Mouse (Mus musculus): ENCODE measurements around the gene Spg20. TPM values are rescaled to one million over a fixed set of nuclear protein-coding genes. Genes with fewer than 3 reads are reported as not detected.

Gene Spg20
- polyA plus RNA-seq, 1 experiment from 2014 or later: 39.5 TPM

DNA sequence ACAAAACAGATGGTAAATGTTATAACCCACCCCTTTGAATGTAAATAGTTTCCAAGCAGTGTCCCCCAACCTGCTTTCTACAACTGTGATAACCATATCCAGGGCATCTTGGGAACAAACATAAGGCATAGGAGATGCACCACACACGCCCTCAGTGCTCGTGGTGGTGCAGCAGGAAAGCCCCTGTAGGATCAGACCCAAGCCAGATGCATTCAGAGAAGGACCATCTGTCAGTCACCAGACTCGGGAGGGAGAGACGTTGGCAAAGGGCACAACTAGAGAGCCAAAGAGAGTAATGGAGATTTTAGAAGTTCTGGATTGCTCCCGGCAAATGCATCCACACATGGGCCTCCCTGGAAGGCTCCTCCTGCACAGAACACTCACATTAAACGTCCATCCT, 27.1 kb upstream of the Spg20 start:
- Histone ChIP-seq H3K9ac (no peak overlapping the region), H3K4me2 (no peak overlapping the region), H3K36me3 (no peaks in the 10 kb centered on the region), H3K4me1 (no peaks in the 10 kb centered on the region), H3K4me3 (no peak overlapping the region), H3K27me3 (no peaks in the 10 kb centered on the region), H3K27ac (no peak overlapping the region), H3K9me3 (no peaks in the 10 kb centered on the region)
- 56% methylated on average over 6 of the region's 6 CpGs for WGBS
- no peak for ATAC-seq (ENCODE audit: borderline replicate concordance, extremely low read depth, low FRiP score, low TSS enrichment)

DNA sequence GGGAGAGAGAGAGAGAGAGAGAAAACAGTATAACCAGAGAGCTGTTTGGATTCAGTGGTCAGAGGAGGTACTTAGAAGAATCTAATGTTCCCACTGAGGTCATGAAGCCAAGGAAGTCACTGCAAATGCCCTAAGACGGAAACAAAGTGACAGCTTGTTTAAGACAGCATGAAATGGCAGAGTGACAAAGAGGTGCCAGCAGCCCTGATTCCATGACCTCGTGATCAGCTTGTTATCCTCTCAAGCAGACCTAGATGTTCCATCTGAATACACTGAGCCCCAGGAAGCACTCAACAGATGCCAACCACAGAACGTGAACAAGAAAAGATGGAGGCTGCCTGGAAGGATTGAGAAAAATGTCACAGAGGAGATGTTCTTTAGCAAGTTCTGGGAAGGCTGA, 26.2 kb upstream of the Spg20 start:
- Histone ChIP-seq H3K9ac (no peak overlapping the region), H3K4me1 (no peaks in the 10 kb centered on the region), H3K27ac (no peak overlapping the region), H3K36me3 (no peaks in the 10 kb centered on the region), H3K4me3 (no peak overlapping the region), H3K27me3 (no peaks in the 10 kb centered on the region), H3K4me2 (no peak overlapping the region), H3K9me3 (no peaks in the 10 kb centered on the region)
- no peak for ATAC-seq (ENCODE audit: borderline replicate concordance, extremely low read depth, low FRiP score, low TSS enrichment)
- 40% methylated on average over 3 of the region's 3 CpGs for WGBS

DNA sequence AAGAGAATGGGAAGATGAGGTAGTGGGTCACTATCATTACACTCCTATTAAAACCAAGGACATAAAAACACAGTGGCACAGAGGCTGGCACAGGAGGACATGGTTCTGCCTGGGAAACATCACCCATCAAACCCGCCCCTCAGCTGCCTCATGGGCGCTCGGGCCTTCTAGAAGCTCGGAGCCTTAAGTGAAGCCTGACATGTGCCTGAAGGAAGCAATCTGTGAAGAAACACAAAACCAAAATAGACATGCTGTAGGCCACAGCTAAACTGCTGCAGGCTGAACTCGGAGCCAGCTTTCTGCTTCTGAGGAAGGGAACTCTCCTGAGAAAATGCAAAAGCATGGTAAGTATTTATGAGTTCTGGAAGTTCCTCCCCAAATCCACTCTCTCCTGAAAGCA, 25.0 kb upstream of the Spg20 start:
- H3K4me3 ChIP-seq: no peak overlapping the region
- H3K27ac ChIP-seq: no peak overlapping the region
- 87% methylated on average over 5 of the region's 5 CpGs for WGBS
- ATAC-seq (ENCODE audit: borderline replicate concordance, extremely low read depth, low FRiP score, low TSS enrichment): no peak
- no peaks in the 10 kb centered on the region for H3K27me3 ChIP-seq
- H3K9me3 ChIP-seq: no peaks in the 10 kb centered on the region
- H3K36me3 ChIP-seq: no peaks in the 10 kb centered on the region
- no peaks in the 10 kb centered on the region for H3K4me1 ChIP-seq
- no peak overlapping the region for H3K9ac ChIP-seq
- no peak overlapping the region for H3K4me2 ChIP-seq

GRCm38 (mm10) chr3:55087360-55087759, 24.5 kb upstream of the Spg20 start:
- Histone ChIP-seq H3K27ac (no peak overlapping the region), H3K9ac (no peak overlapping the region), H3K4me1 (no peaks in the 10 kb centered on the region), H3K36me3 (no peaks in the 10 kb centered on the region), H3K27me3 (no peaks in the 10 kb centered on the region), H3K4me2 (no peak overlapping the region), H3K4me3 (no peak overlapping the region), H3K9me3 (no peaks in the 10 kb centered on the region)
- ATAC-seq (ENCODE audit: borderline replicate concordance, extremely low read depth, low FRiP score, low TSS enrichment): no peak
- 53% methylated on average over 4 of the region's 4 CpGs for WGBS

DNA sequence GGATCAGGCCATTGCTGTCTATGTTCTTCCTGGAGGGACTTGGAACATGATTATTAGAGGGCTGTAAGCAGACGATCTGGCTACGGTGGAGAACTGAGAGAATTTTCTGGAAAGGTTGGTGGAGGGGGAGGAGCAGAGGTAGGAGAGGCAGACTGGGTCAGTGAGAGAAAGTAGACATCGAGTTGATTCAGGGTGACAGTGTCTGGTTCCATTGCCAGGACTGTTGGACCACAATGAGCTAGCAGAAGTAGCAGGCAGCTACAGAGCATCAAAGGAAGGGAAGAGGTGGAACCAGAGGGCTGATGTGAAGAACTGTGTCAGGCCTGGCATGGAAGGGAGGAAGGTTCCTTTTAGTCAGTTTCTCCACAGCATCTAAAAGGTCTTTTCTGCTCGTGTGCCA, 23.5 kb upstream of the Spg20 start:
- no peaks in the 10 kb centered on the region for H3K27me3 ChIP-seq
- no peaks in the 10 kb centered on the region for H3K9me3 ChIP-seq
- 39% methylated on average over 4 of the region's 4 CpGs for WGBS
- no peak for ATAC-seq (ENCODE audit: borderline replicate concordance, extremely low read depth, low FRiP score, low TSS enrichment)
- no peak overlapping the region for H3K4me2 ChIP-seq
- no peak overlapping the region for H3K4me3 ChIP-seq
- no peak overlapping the region for H3K27ac ChIP-seq
- H3K36me3 ChIP-seq: no peaks in the 10 kb centered on the region
- H3K4me1 ChIP-seq: no peaks in the 10 kb centered on the region
- H3K9ac ChIP-seq: no peak overlapping the region

- WGBS: 52% methylated on average over 3 of the region's 3 CpGs
- Histone ChIP-seq H3K4me3 (no peak overlapping the region), H3K27me3 (no peaks in the 10 kb centered on the region), H3K9me3 (no peaks in the 10 kb centered on the region), H3K4me1 (no peaks in the 10 kb centered on the region), H3K9ac (no peak overlapping the region), H3K36me3 (no peaks in the 10 kb centered on the region), H3K4me2 (no peak overlapping the region), H3K27ac (no peak overlapping the region)
- no peak for ATAC-seq (ENCODE audit: borderline replicate concordance, extremely low read depth, low FRiP score, low TSS enrichment)
Measured at GRCm38 (mm10) chr3:55088843-55089242, 23.1 kb upstream of the Spg20 start.

GRCm38 (mm10) chr3:55089291-55089690, 22.6 kb upstream of the Spg20 start:
- no peaks in the 10 kb centered on the region for H3K9me3 ChIP-seq
- no peaks in the 10 kb centered on the region for H3K36me3 ChIP-seq
- no peak overlapping the region for H3K4me3 ChIP-seq
- H3K27me3 ChIP-seq: no peaks in the 10 kb centered on the region
- no peak overlapping the region for H3K4me2 ChIP-seq
- ATAC-seq (ENCODE audit: borderline replicate concordance, extremely low read depth, low FRiP score, low TSS enrichment): no peak
- H3K27ac ChIP-seq: no peak overlapping the region
- no peak overlapping the region for H3K9ac ChIP-seq
- WGBS: 80% methylated on average over 4 of the region's 4 CpGs
- no peaks in the 10 kb centered on the region for H3K4me1 ChIP-seq

DNA sequence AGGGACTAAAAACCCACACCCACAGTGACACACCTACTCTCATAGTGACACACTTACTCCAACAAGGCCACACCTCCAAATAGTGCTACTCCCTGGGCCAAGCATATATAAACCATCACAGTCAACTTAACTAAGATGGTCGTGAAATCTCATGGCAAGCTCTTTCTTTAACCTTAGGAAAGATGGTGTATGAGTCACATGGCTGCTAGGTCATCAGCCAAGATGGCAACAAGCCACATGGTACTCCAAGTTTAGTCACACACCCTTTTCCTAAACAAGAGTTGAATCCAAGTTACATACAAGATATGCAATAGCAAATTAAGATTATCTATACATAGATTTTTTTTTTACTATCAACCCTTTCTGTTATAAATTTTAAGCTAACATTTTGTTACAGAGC, 18.7 kb upstream of the Spg20 start:
- ATAC-seq (ENCODE audit: borderline replicate concordance, extremely low read depth, low FRiP score, low TSS enrichment): no peak
- Histone ChIP-seq H3K4me3 (no peak overlapping the region), H3K4me1 (0 out of 2 replicates have a peak, but pooled peaks cover 3% of the 10 kb centered on the region), H3K9me3 (no peaks in the 10 kb centered on the region), H3K9ac (no peak overlapping the region), H3K4me2 (no peak overlapping the region), H3K36me3 (no peaks in the 10 kb centered on the region), H3K27me3 (no peaks in the 10 kb centered on the region), H3K27ac (no peak overlapping the region)
- WGBS: 77% methylated on average over 1 of the region's 1 CpGs

DNA sequence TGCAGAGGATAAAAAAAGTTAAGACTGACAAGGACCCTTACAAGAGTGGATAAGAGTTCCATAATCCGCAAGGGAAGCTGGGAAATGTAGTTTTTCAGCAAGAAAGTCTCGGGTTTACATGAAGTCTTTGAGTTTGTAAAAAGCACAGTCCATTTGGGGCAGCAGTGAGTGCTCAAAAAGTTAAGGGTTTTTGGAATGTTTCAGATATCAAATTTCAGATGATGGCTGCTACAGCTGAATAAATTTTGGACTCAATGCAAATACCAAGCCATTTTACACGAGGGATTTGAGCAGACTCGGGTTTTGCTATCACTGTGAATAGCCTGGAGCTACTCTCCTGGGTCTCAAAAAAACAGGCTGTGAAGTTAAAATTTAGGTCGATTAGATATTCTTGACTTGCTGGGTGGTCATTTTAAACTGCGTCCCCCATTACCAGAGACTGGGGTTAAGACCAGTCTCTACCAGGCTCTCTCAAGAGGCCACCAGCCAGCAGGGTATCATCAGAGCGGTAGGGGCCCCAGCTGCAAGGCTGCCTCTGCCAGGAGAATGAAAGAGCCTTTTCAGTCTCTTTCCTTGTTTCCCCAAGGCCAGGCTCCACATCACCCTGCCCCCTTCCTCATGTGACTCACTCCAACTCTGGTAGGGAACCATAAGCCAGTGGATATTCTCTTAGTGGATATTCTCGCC, 15.8 kb upstream of the Spg20 start:
- Histone ChIP-seq H3K4me3 (no peak overlapping the region), H3K9me3 (no peaks in the 10 kb centered on the region), H3K27ac (peak overlapping the region; percentile 72), H3K36me3 (no peaks in the 10 kb centered on the region), H3K4me1 (0 out of 2 replicates have a peak, but pooled peaks cover 3% of the 10 kb centered on the region), H3K4me2 (peak overlapping the region; percentile 14; the same call in 1 of the 2 replicates), H3K27me3 (no peaks in the 10 kb centered on the region), H3K9ac (no peak overlapping the region)
- WGBS: 27% methylated on average over 8 of the region's 8 CpGs
- peak; percentile 62; the same call in 1 of the 2 replicates for ATAC-seq (ENCODE audit: borderline replicate concordance, extremely low read depth, low FRiP score, low TSS enrichment)

DNA sequence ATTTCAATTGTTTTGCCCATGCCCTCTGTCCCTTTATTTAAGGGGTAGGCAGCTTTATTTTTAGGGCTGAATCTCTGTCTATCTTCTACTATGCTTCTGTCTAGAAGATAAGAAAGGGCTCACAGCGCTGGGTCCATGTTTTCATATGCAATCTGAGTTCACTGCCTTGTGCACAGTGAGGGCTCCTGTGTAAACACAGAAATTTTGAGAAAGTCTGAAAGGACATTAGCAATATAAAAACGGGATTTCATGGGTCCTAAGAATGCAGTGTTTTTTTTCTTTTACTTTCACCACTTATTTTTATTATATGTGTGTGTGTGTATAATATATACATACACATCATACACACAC, 15.3 kb upstream of the Spg20 start:
- ATAC-seq (ENCODE audit: borderline replicate concordance, extremely low read depth, low FRiP score, low TSS enrichment): 0 out of 2 replicates have a peak, but pooled peaks have one; percentile 7
- no peaks in the 10 kb centered on the region for H3K9me3 ChIP-seq
- H3K27ac ChIP-seq: peak overlapping the region; percentile 72
- H3K4me1 ChIP-seq: 0 out of 2 replicates have a peak, but pooled peaks cover 3% of the 10 kb centered on the region
- no peak overlapping the region for H3K4me3 ChIP-seq
- WGBS: 56% methylated on average over 2 of the region's 2 CpGs
- H3K4me2 ChIP-seq: no peak overlapping the region
- no peak overlapping the region for H3K9ac ChIP-seq
- H3K27me3 ChIP-seq: no peaks in the 10 kb centered on the region
- no peaks in the 10 kb centered on the region for H3K36me3 ChIP-seq

DNA sequence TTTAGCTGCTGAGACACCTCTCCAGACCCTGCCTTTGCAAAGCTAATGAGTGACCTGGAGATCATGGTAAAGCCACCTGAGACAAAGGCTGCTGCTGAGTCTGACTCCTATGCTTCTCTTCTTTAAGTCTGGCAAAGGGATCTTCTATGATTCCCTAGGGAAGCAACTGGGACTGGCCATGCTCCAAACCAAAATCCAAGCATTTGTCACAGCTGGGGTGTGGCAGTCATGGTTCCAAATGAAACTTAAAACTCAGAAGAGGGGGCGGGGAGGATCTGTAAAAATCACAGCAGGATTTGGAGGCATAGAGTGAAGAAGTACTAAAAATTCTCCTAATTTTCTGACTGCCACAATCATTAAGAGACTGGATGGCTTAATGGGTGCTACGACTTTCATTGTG, 14.7 kb upstream of the Spg20 start:
- H3K36me3 ChIP-seq: no peaks in the 10 kb centered on the region
- no peak overlapping the region for H3K9ac ChIP-seq
- H3K9me3 ChIP-seq: no peaks in the 10 kb centered on the region
- ATAC-seq (ENCODE audit: borderline replicate concordance, extremely low read depth, low FRiP score, low TSS enrichment): no peak
- no peak overlapping the region for H3K4me3 ChIP-seq
- H3K27me3 ChIP-seq: no peaks in the 10 kb centered on the region
- 0 out of 2 replicates have a peak, but pooled peaks cover 3% of the 10 kb centered on the region for H3K4me1 ChIP-seq
- WGBS: 77% methylated on average over 2 of the region's 2 CpGs
- H3K4me2 ChIP-seq: no peak overlapping the region
- no peak overlapping the region for H3K27ac ChIP-seq

- Histone ChIP-seq H3K27ac (no peak overlapping the region), H3K9ac (no peak overlapping the region), H3K9me3 (no peaks in the 10 kb centered on the region), H3K4me1 (0 out of 2 replicates have a peak, but pooled peaks cover 3% of the 10 kb centered on the region), H3K4me3 (no peak overlapping the region), H3K27me3 (no peaks in the 10 kb centered on the region), H3K4me2 (no peak overlapping the region), H3K36me3 (no peaks in the 10 kb centered on the region)
- WGBS: 70% methylated on average over 2 of the region's 2 CpGs
- ATAC-seq (ENCODE audit: borderline replicate concordance, extremely low read depth, low FRiP score, low TSS enrichment): no peak
Measured at GRCm38 (mm10) chr3:55098014-55098413, 13.9 kb upstream of the Spg20 start.

DNA sequence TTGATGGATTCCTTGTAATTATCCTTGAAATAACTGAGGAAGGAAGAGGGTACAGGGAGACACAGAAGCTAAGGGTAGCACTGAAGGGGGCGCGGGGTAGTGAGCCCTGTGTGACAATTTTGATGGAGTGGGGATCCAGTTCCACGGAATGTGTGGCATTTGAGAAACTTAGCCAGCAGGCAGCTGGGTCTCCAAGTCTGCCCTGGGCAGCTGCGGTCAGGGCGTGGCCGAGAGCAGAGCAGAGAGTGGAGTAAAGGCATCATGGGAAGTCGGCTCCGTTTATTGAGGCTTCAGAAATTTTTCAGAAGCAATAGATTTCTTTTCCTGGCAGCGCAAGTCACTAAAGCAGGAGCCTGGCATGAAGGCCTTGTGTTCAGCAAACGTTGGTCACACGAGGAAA, 12.9 kb upstream of the Spg20 start:
- Histone ChIP-seq H3K36me3 (no peaks in the 10 kb centered on the region), H3K9ac (no peak overlapping the region), H3K4me1 (0 out of 2 replicates have a peak, but pooled peaks cover 3% of the 10 kb centered on the region), H3K4me3 (no peak overlapping the region), H3K27ac (no peak overlapping the region), H3K27me3 (no peaks in the 10 kb centered on the region), H3K9me3 (no peaks in the 10 kb centered on the region), H3K4me2 (no peak overlapping the region)
- WGBS: 46% methylated on average over 11 of the region's 11 CpGs
- no peak for ATAC-seq (ENCODE audit: borderline replicate concordance, extremely low read depth, low FRiP score, low TSS enrichment)
